Mouse (Mus musculus): ENCODE measurements at regions not wholly inside any gene's neighbourhood (a gene's known extent, or its start where the extent isn't known, plus 50 kb on each side); places are given as distances from the start of the nearest gene placed in this dataset.

GRCm38 (mm10) chr16:49505271-49505670 lies 193.8 kb upstream of the Ift57 start:
- TF ChIP-seq CEBPB (IDR thresholded peaks at IDR 0.05; ENCODE audit: low read depth) (no peak), CTCF (IDR thresholded peaks at IDR 0.05; ENCODE audit: control insufficient read depth, insufficient read depth, insufficient read length) (no peak), MYOG (IDR thresholded peaks at IDR 0.05; ENCODE audit: control insufficient read depth, extremely low read depth, insufficient read length) (no peak), USF1 (IDR thresholded peaks at IDR 0.05; ENCODE audit: low read depth) (no peak), MYOD1 (IDR thresholded peaks at IDR 0.05; ENCODE audit: control insufficient read depth, insufficient read length, low read depth) (no peak)

Data from C2C12 (cell line).